Mouse (Mus musculus) right cerebral cortex, postnatal 10 days (tissue): Measurements from ENCODE around the gene 4931408C20Rik.

Source experiments
- DNase-seq, 2 experiments: peaks; one replicate each; pipeline ENCODE4 v3.0.0; 2021; ENCODE audit warnings: low spot score in 2 of 2

The 4931408C20Rik gene

GRCm38 (mm10) chr1:26686842-26687760 lies at the start of gene 4931408C20Rik:
Gene 4931408C20Rik (minus strand): TSS chr1:26687460.
- peak; percentile 24 to 30 for DNase-seq

GRCm38 (mm10) chr1:26687926-26688325 lies 666 bp upstream of the 4931408C20Rik start:
- peak; percentile 19 to 21 for DNase-seq

DNA sequence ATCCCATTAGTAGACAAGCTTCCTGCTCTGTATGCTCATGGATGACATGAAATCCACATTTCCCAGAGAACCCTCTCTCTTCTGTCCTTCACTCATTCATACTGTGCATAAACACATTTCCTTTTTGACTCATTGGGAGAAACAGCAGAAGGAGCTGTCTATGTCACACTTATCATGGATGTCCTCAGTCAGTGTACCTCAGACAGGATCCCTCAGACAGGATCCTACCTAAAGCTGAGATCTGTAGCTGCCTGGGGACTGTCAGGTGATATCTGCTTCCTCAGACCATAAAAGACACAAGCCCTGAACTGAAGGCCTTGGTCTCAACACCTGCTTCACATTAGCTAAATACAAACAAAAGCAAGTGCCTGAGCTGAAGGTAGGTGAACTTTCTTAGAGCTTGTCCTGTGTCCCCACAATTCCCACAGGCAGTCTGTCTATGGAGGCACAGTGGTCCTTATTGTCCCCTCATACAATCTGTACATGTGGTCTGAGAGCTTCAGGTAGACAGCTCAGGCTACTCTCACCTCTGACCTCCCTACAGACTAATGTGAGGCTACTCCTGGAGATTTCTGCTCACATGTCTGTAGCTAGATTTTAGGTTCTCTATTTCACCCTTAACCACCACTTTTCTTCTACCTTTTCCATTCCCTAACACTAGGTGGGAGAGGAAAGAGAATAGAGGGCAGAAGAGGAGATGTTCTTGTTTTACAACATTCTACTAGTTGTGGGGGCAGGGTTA lies 1.1 kb downstream of the 4931408C20Rik start:
- no peak for DNase-seq

DNA sequence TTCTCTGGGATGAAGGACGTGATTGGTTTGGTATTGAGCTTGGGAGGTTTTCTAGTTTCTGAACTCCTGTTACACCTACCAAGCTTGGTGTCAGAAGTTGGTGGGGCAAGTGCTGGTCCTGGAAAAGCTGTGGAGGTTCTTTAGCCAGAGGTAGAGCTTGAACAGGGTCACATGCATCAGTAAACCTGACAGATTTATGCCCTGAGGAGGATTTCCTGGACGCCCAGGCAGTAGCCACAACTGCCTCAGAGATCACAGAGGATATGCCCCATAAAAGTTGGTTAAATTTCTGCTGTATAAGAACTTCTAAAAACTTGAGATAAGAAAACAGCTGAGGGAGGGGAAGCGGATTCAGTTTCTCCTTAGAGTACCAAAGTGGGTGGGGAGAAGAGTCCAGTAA lies 1.9 kb downstream of the 4931408C20Rik start:
- DNase-seq, result no peak

DNA sequence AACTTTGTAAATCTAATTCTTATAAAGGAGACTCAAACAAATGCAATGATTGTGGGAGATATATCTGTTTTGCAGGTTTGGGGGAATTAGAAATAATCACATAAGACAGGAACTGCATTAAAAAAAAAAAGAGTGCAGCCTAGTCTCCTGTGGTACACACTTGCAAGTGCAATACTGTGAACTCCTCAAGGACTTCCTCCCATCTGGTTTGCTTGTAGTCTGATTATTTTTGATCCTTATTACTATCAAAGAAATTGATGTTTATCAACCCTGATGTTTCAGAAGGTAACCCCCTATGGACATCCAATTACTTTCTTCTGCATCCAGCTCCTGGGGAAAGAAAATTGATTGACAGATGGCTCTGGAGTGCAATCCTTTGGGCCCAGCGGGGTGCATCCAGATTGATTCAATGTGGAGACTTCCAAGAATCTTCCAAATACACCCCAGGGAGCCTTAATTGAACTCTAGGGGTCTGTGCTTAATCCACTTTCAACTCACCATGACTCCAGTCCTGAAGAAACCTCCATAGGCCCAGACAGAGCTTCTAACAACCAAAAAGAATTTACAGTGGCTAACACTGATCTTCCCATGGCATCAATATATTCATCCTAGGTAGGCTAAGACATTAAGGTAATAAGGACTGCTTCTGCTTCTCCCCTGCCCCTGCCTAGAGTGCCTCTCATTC lies 37.4 kb downstream of the 4931408C20Rik start:
- DNase-seq, result no peak

GRCm38 (mm10) chr1:26636051-26636450 lies 51.2 kb downstream of the 4931408C20Rik start:
- no peak for DNase-seq
